Mouse (Mus musculus): Measurements from ENCODE around the gene Ube2j1. TPM values are rescaled to one million over a fixed set of nuclear protein-coding genes. Genes with fewer than 3 reads are reported as not detected.

Gene Ube2j1
- polyA plus RNA-seq, 2 experiments from 2014 or later: 35.2 to 37.1 TPM

GRCm38 (mm10) chr4:33018361-33018999 lies 12.7 kb upstream of the Ube2j1 start:
- ATAC-seq: peak; percentile 96

- no peak for ATAC-seq
Measured at GRCm38 (mm10) chr4:33024420-33024819, 6.8 kb upstream of the Ube2j1 start.

- no peak for ATAC-seq
Measured at GRCm38 (mm10) chr4:33029104-33029503, 2.1 kb upstream of the Ube2j1 start.

GRCm38 (mm10) chr4:33030264-33031194 lies 687 bp upstream of the Ube2j1 start:
- peak; percentile 31 for ATAC-seq

- ATAC-seq: no peak
Measured at GRCm38 (mm10) chr4:33032045-33032444, 829 bp downstream of the Ube2j1 start.

- peak; percentile 37 for ATAC-seq
Measured at GRCm38 (mm10) chr4:33033515-33033914, 2.3 kb downstream of the Ube2j1 start.

GRCm38 (mm10) chr4:33039826-33040225 lies 8.6 kb downstream of the Ube2j1 start:
- ATAC-seq: no peak

GRCm38 (mm10) chr4:33049601-33050000 lies 18.4 kb downstream of the Ube2j1 start:
- no peak for ATAC-seq

- ATAC-seq: peak; percentile 39
Measured at GRCm38 (mm10) chr4:33052055-33052454, 20.8 kb downstream of the Ube2j1 start.

GRCm38 (mm10) chr4:33052650-33053049 lies 21.4 kb downstream of the Ube2j1 start:
- no peak for ATAC-seq

- no peak for ATAC-seq
Measured at GRCm38 (mm10) chr4:33054426-33054825, 23.2 kb downstream of the Ube2j1 start.

GRCm38 (mm10) chr4:33056317-33056716 lies 25.1 kb downstream of the Ube2j1 start:
- ATAC-seq: no peak

GRCm38 (mm10) chr4:33057890-33058687 lies 26.9 kb downstream of the Ube2j1 start:
- ATAC-seq: no peak

GRCm38 (mm10) chr4:33061158-33061557 lies 29.9 kb downstream of the Ube2j1 start:
- no peak for ATAC-seq

- no peak for ATAC-seq
Measured at GRCm38 (mm10) chr4:33062981-33063380, 31.8 kb downstream of the Ube2j1 start, which contains the start of gene Gabrr2. Gene Gabrr2 (plus strand): TSS chr4:33062999.

- ATAC-seq: no peak
Measured at GRCm38 (mm10) chr4:33064986-33065385, 33.8 kb downstream of the Ube2j1 start.

- no peak for ATAC-seq
Measured at GRCm38 (mm10) chr4:33066223-33066960, 35.2 kb downstream of the Ube2j1 start.

GRCm38 (mm10) chr4:33067331-33067730 lies 36.1 kb downstream of the Ube2j1 start:
- ATAC-seq: no peak

- no peak for ATAC-seq
Measured at GRCm38 (mm10) chr4:33067826-33068225, 36.6 kb downstream of the Ube2j1 start.

GRCm38 (mm10) chr4:33068894-33069293 lies 37.7 kb downstream of the Ube2j1 start:
- no peak for ATAC-seq

GRCm38 (mm10) chr4:33070326-33070725 lies 39.1 kb downstream of the Ube2j1 start:
- ATAC-seq: no peak

- ATAC-seq: no peak
Measured at GRCm38 (mm10) chr4:33071337-33071736, 40.1 kb downstream of the Ube2j1 start.
